Mouse (Mus musculus) naive thymus-derived CD4-positive, alpha-beta T cell, adult 2 months (primary cell): ENCODE data around the gene Dennd1a.

Experiments
- DNase-seq: peaks from one replicate; pipeline ENCODE4 v3.0.0-alpha.2; 2011; ENCODE audit warnings: low read depth

The Dennd1a gene

GRCm38 (mm10) chr2:38286733-38287551 lies at the start of gene Dennd1a:
Dennd1a (minus strand) TSS chr2:38287390.
- DNase-seq = peak; percentile 88

DNA sequence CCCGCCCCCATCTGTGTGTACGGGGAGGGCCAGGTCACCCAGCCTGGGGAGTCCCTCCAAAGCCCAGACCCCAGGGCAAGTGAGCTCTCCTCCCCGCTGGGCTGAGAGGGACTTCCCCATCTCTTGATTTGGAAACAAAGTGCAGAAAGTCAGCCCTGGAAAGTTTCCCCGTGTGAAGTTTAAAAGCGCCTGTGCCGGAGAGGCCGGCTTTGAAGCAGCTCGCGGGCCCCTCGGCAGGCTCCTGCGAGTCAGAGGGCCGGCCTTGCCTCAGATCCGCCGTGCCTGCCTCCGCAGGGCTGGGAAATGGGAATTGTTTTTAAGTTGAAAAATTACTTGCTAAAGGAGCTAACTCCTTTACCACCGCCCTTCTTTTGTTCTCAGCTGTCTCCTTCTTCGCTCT lies 49.4 kb upstream of the Dennd1a start:
- DNase-seq = peak; percentile 58

GRCm38 (mm10) chr2:38333586-38334119 lies 46.5 kb upstream of the Dennd1a start:
- DNase-seq = no peak

DNA sequence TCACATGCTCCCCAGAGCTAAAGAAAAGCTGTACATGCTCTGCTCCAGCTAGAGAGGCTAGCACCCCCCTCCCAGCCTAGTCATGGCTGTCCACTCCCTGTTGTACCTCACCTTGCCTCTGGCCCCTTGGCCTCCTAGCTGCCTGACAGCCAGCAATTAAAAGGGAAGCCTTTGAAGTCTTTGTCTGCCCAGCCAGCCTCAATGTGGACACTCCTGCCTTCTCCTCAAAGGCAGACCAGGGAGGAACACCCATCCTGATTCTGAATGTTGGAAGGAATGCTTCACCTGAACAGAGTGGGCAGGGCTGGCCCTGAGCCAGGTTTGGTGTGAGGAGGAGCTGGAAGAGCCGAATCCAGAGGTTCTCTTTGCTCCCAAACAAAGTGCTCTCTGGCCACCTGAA lies 39.5 kb upstream of the Dennd1a start:
- no peak for DNase-seq

GRCm38 (mm10) chr2:38323380-38323779 lies 36.2 kb upstream of the Dennd1a start:
- DNase-seq = no peak

GRCm38 (mm10) chr2:38320911-38321310 lies 33.7 kb upstream of the Dennd1a start:
- DNase-seq = peak; percentile 57

DNA sequence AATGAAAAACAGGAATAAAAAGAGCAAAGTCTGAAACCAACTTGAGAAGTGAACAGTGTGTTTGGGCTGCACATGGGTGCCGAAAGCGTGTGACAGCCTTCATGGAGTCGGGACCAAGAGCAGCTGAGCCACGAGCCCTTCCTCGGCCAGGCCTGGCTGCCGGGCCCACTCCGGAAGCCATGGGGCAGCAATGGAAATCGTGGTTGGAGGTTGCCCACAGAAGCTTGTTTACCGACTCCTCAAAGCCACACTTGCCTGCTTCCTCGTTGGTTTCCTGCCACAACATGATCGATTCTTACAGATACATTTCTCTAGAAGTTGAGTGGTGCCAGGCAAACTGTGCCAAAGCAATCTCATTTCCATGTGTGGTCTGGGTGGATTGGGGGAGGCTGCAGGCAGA lies 31.9 kb upstream of the Dennd1a start:
- DNase-seq = peak; percentile 61

- no peak for DNase-seq
Observed at GRCm38 (mm10) chr2:38313399-38313798, 26.2 kb upstream of the Dennd1a start.

DNA sequence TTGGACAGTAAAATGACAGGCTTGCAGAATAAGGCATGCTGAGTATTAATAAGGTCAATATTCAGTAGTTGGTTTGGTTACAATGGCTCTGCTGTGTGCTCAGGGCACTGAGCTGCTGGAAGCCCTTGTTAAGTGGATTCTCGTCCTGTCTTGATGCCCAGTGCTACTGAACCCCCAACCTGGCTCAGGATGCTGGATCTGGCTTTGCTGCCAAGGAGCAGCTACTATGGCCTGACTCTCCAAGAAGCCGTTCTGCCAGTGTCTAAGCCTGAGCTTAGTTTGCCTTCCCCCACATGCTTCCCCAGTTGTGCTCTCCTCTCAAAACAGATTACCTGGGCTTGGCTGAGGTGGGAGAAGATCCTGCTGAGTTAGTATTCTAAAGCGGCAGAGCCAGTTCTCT lies 25.7 kb upstream of the Dennd1a start:
- DNase-seq = no peak

DNA sequence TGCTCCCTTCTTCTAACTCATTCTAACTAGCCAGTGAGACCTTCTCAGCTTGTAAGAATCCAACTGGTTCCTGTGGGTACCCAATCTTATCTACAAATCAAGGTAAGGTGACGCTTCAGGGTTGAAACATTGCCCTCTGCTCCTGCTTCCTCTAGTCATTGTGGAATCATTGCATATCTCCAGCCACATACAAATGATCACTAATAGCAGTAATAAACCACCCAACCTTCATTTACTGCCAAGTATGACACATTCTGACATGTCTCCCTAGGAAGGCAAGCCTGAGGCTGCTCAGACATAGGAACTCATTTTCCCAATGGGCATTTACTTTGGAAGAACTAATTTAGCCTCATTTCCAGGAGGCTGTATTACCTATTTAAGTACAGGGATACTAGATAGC lies 18.0 kb upstream of the Dennd1a start:
- DNase-seq = no peak

- no peak for DNase-seq
Observed at GRCm38 (mm10) chr2:38300941-38301340, 13.8 kb upstream of the Dennd1a start.

- no peak for DNase-seq
Observed at GRCm38 (mm10) chr2:38295939-38296338, 8.7 kb upstream of the Dennd1a start.

DNA sequence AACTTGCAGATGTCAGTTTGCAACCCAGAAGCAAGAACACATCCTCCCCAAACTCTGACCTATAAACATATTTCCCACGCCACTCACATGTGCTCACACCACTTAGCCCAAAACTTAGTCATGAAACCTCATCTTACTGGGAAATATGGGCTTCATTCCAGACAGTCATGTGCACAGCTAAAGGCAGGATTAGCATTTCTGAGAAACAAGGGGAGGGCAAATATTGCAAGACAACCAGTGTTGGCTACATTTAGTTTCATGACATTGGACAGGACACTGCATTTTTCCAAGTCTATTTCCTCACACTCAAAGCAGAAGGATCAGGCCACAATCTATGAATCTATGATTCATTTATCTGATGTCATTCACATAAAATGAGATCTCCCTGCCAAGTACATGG lies 4.3 kb upstream of the Dennd1a start:
- no peak for DNase-seq

GRCm38 (mm10) chr2:38288226-38288625 lies 1.0 kb upstream of the Dennd1a start:
- no peak for DNase-seq

- no peak for DNase-seq
Observed at GRCm38 (mm10) chr2:38286433-38286732, 807 bp downstream of the Dennd1a start.

DNA sequence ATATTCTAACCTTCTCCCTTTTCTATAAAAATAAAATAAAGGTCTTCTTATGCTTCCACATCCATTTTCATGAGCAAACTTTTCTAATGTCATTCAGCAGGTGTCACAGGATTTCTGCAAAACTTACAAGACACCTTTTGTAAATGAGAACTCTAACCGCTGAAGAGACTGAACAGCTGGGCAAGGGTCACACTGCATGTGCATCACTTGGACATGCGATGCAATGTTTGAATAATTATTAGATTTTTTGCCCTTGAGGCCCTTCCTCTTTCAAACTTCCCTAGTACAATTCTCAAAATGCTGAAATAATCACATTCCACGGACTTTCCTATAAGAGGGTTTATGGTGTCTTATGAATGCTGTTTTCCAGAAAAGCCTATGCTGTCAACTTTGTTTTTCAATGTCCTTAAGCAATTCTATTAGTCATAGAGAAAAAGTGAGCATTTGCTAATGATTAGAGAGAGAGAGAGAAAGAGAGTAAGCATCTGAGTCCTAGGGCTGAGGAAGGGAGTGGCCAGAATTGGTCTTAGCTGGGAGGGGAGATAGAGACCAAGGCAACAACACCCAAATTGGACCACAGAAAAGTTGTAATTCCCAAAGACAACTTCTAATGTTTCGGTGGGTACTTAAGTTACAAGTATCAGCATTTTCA lies 1.3 kb downstream of the Dennd1a start:
- no peak for DNase-seq

DNA sequence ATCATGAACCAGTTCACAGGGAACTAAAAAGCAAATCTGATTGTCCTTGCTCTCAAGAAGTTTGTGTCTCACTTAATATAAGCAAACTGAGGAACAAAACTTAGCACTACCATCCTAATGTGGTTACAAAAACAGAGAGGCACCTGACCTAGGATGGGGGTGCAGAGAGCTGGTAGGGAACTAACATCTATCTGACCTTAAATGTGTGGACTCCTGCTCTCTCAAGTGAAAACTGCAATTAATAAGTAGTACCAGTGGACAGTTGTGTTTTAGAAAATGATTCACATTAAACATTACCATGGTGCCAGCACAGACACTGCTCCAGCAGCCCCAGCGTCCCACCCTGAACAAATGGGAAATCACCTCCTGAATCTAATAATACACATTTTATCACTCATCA lies 3.2 kb downstream of the Dennd1a start:
- DNase-seq = no peak

- no peak for DNase-seq
Observed at GRCm38 (mm10) chr2:38280376-38280775, 6.8 kb downstream of the Dennd1a start.

- no peak for DNase-seq
Observed at GRCm38 (mm10) chr2:38274973-38275372, 12.2 kb downstream of the Dennd1a start.

DNA sequence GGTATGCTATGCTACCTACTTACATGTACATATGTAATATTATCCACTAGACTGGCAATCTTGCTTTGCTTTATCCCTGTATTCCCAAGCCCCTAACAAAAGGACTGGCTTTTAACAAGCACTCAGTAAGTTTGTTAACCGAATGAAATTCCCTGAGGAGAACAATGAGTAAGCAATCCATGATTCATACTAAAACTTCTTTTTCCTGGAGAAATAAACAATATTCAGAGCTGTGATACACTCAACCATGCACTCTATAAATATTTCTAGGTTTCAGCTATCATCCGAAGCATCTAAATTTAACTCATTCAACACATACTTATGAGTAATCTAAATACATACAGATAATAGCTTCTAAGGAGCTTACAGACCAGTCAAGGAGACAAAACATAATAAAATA lies 23.5 kb downstream of the Dennd1a start:
- no peak for DNase-seq

- no peak for DNase-seq
Observed at GRCm38 (mm10) chr2:38259052-38259451, 28.1 kb downstream of the Dennd1a start.

DNA sequence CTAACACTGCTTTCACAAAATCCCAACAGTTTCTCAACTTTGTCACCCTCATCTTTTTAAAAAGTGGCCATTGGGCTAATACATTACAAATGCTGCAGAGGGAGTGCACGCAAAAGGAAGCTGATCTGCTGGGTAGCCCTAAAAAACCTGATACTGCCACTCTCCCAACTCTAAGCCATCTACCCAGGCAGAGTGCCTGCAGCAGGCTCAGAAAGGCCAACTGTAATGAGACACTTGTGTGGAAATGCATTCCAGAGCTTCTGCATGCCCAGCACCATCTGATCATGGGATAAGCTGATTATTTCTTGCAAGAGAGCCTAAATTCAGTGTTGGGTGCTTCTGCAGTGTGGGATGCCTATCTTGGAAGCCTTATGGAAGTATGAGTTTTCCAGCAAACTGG lies 49.6 kb downstream of the Dennd1a start:
- DNase-seq = no peak

DNA sequence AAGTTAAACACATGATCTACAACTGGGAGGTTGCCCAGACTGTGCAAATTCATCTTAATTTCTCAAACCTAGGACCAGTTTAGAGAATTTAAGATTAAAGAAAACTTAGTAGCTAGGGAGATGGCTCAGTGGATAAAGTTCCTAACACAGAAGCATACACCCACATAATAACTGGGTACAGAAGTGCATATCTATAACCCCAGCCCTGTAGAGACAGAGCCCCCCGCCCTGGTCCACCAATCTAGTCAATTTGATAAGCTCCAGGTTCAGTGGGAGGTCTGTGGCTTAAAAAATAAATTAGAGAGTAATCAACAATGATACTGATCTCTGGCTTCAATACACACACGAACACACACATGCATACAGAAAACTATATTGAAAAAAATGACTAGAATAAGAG lies 51.6 kb downstream of the Dennd1a start:
- no peak for DNase-seq

DNA sequence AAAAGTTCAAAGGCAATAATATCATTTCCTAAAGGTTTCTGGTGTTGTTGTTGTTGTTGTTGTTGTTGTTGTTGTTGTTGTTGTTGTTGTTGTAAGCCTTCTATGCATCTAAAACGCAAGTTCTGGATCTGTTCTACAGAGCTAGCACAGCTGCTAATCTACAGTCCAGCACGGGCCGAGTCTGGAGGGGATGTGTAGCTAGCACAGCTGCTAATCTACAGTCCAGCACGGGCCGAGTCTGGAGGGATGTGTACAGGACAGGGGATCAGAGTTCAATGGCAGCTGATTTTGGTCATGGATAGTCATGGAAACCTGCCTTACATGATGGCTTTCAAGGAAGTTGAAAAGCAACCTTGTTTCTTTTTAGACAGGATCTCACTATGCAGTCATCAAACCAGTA lies 57.3 kb downstream of the Dennd1a start:
- DNase-seq = no peak
